Mouse (Mus musculus) heart, adult 2 months (tissue): Measurements from ENCODE around the gene Grrp1. TPM values are rescaled to one million over a fixed set of nuclear protein-coding genes. Genes with fewer than 3 reads are reported as not detected.

ENCODE experiments used
- DNase-seq, 2 experiments: peaks; one replicate each; pipeline ENCODE4 v3.0.0; 2021
- H3K27ac ChIP-seq: fragments of 200-600 bp; 2 replicates; pipeline ENCODE4 v1.8.1; 2022
- H3K27me3 ChIP-seq: fragments of 200-500 bp; 2 replicates; pipeline ENCODE4 v1.6.1; 2012; ENCODE audit warnings: mild to moderate bottlenecking, low read length, inconsistent platforms, mixed read lengths; ENCODE audit not compliant: control insufficient read depth, insufficient read depth
- H3K36me3 ChIP-seq: fragments of 200-500 bp; 2 replicates; pipeline ENCODE4 v1.6.1; 2012; ENCODE audit warnings: low read length, inconsistent platforms; ENCODE audit not compliant: control insufficient read depth, insufficient read depth
- H3K4me1 ChIP-seq: fragments of 200-500 bp; 2 replicates; pipeline ENCODE4 v1.6.1; 2011; ENCODE audit warnings: low read length; ENCODE audit not compliant: control insufficient read depth, insufficient read depth
- H3K4me3 ChIP-seq: fragments of 200-600 bp; 2 replicates; pipeline ENCODE4 v1.8.1; 2022
- H3K79me2 ChIP-seq: fragments of 200-500 bp; replicated peaks from 2 replicates; pipeline ENCODE4 v1.6.1; 2012; ENCODE audit warnings: mild to moderate bottlenecking, inconsistent platforms, low read length, moderate library complexity, mixed read lengths; ENCODE audit not compliant: control insufficient read depth, insufficient read depth
- H3K9ac ChIP-seq: fragments of 200-500 bp; 2 replicates; pipeline ENCODE4 v1.6.1; 2012; ENCODE audit warnings: low read depth, mild to moderate bottlenecking, control low read depth, inconsistent platforms, low read length, mixed read lengths
- CTCF ChIP-seq: fragments of 200-600 bp; IDR thresholded peaks from 2 replicates; pipeline ENCODE4 v1.8.1; 2022; ENCODE audit warnings: antibody characterized with exemption, mild to moderate bottlenecking, moderate library complexity
- EP300 ChIP-seq: fragments of 200-500 bp; IDR thresholded peaks from 2 replicates; pipeline ENCODE4 v1.6.1; 2011; ENCODE audit warnings: low read depth, low read length, control low read depth; ENCODE audit not compliant: insufficient read depth
- POLR2A ChIP-seq: fragments of 200-500 bp; IDR thresholded peaks from 2 replicates; pipeline ENCODE4 v1.6.1; 2011; ENCODE audit warnings: mild to moderate bottlenecking, low read depth, low read length, control low read depth; ENCODE audit not compliant: insufficient read depth
- WGBS: fragments of 180-500 bp; shearing (Covaris S2); methylation state at CpG from one replicate; pipeline ENCODE4 v1.1.7; 2018; 5-methylcytosine and 5-hydroxymethylcytosine counted together
- intact Hi-C: fragments of 180-260 bp; cut with DNase I; formaldehyde crosslinking; loops from one replicate; pipeline ENCODE4 v1.15.1; 2025
- polyA plus RNA-seq: library from polyadenylated mRNA; depleted of rRNA; stranded (reverse); fragments of >200 nt; gene quantifications from 2 replicates; pipeline ENCODE4 v1.2.3, GENCODE M21; 2012
- total RNA-seq, 2 experiments: library from RNA; stranded (reverse); gene quantifications; 2 replicates each; pipeline ENCODE4 v1.2.3; 2021

Grrp1 gene
- total and polyA plus RNA-seq, 3 experiments: 5.2 to 11.0 (median 5.7) TPM

- DNase-seq: no peak
- TF ChIP-seq EP300 (no peak), CTCF (no peak), POLR2A (no peak)
- peak overlapping the region; percentile 92 for H3K27ac ChIP-seq
- H3K9ac ChIP-seq: peak overlapping the region; percentile 72
- H3K36me3 ChIP-seq: no peaks in the 10 kb centered on the region
- intact Hi-C loops: loop anchor here (1.0 kb wide), 1 partner anchor 36 kb away; the partner anchor contains the start of gene Pdik1l
- no peaks in the 10 kb centered on the region for H3K79me2 ChIP-seq
- peaks cover 1% of the 10 kb centered on the region for H3K4me1 ChIP-seq
- peak overlapping the region; percentile 56 for H3K4me3 ChIP-seq
- no peaks in the 10 kb centered on the region for H3K27me3 ChIP-seq
- WGBS: 26% methylated on average over 10 of the region's 10 CpGs
Observed at GRCm38 (mm10) chr4:134250930-134251240, 3.0 kb downstream of the Grrp1 start.

- H3K4me1 ChIP-seq: no peaks in the 10 kb centered on the region; the same call in 1 of the 2 replicates
- H3K27ac ChIP-seq: peak overlapping the region; percentile 92; the same call in 1 of the 2 replicates
Observed at GRCm38 (mm10) chr4:134250116-134250929, 3.6 kb downstream of the Grrp1 start.

GRCm38 (mm10) chr4:134249651-134250050 lies 4.3 kb downstream of the Grrp1 start:
- WGBS: 3% methylated on average over 30 of the region's 30 CpGs
- peak; percentile 81 to 89 for DNase-seq
- peak; percentile 97 for TF ChIP-seq CTCF
- TF ChIP-seq POLR2A: no peak
- TF ChIP-seq EP300: no peak
- no peaks in the 10 kb centered on the region for H3K27me3 ChIP-seq
- no peaks in the 10 kb centered on the region for H3K79me2 ChIP-seq
- peak overlapping the region; percentile 56 for H3K4me3 ChIP-seq
- H3K9ac ChIP-seq: peak overlapping the region; percentile 56
- peaks cover 3% of the 10 kb centered on the region for H3K4me1 ChIP-seq
- no peaks in the 10 kb centered on the region for H3K36me3 ChIP-seq
- H3K27ac ChIP-seq: no peak overlapping the region; the same call in 1 of the 2 replicates
- intact Hi-C loops: loop anchor here (1.0 to 5.0 kb wide), 4 partner anchors 19 to 218 kb away; partner anchors contain the start of genes Pdik1l and Stmn1

More at GRCm38 (mm10) chr4:134250116-134250929, 3.6 kb downstream of the Grrp1 start:
- no peak overlapping the region for H3K9ac ChIP-seq
- DNase-seq: no peak
- no peaks in the 10 kb centered on the region for H3K27me3 ChIP-seq
- intact Hi-C loops: loop anchor here (1.0 kb wide), 1 partner anchor 37 kb away; the partner anchor contains the start of gene Pdik1l
- H3K4me3 ChIP-seq: peak overlapping the region; percentile 56
- H3K36me3 ChIP-seq: no peaks in the 10 kb centered on the region
- WGBS: 28% methylated on average over 27 of the region's 27 CpGs
- no peaks in the 10 kb centered on the region for H3K79me2 ChIP-seq
- TF ChIP-seq EP300 (no peak), CTCF (no peak), POLR2A (no peak)

GRCm38 (mm10) chr4:134246719-134247258 lies 7.1 kb downstream of the Grrp1 start, which contains the start of gene Gm30191:
Gene Gm30191 (plus strand): TSS chr4:134246935.
- no peak within 1 kb of the TSS for H3K9ac ChIP-seq
- intact Hi-C loops: loop anchor here (5.0 kb wide), 1 partner anchor 221 kb away; the partner anchor contains the start of gene Stmn1
- 74% methylated on average over 7 of the region's 7 CpGs for WGBS
- no peak for DNase-seq
- no peaks in the 10 kb centered on the region for H3K36me3 ChIP-seq
- H3K27ac ChIP-seq: no peak within 1 kb of the TSS
- H3K27me3 ChIP-seq: no peaks in the 10 kb centered on the region
- H3K79me2 ChIP-seq: no peaks in the 10 kb centered on the region
- TF ChIP-seq CTCF (no peak), EP300 (no peak), POLR2A (no peak)
- H3K4me3 ChIP-seq: no peak within 1 kb of the TSS
- H3K4me1 ChIP-seq: peaks cover 4% of the 10 kb centered on the region

- DNase-seq: no peak
- H3K36me3 ChIP-seq: no peaks in the 10 kb centered on the region
- intact Hi-C loops: loop anchor here (5.0 kb wide), 1 partner anchor 221 kb away; the partner anchor contains the start of gene Stmn1
- no peaks in the 10 kb centered on the region for H3K27me3 ChIP-seq
- H3K79me2 ChIP-seq: no peaks in the 10 kb centered on the region
- H3K27ac ChIP-seq: no peak overlapping the region
- H3K4me3 ChIP-seq: no peak overlapping the region
- TF ChIP-seq POLR2A (no peak), CTCF (no peak), EP300 (no peak)
- WGBS: 32% methylated on average over 4 of the region's 4 CpGs
- H3K4me1 ChIP-seq: peaks cover 4% of the 10 kb centered on the region
- no peak overlapping the region for H3K9ac ChIP-seq
Observed at GRCm38 (mm10) chr4:134246256-134246655, 7.7 kb downstream of the Grrp1 start.
